Mouse (Mus musculus) naive thymus-derived CD4-positive, alpha-beta T cell, adult 2 months (primary cell): ENCODE results near the gene Arhgef25.
A peak's percentile ranks its signal among the peaks of the same experiment; 100 is the strongest.

ENCODE experiments used
- DNase-seq: peaks from one replicate; pipeline ENCODE4 v3.0.0-alpha.2; 2011; ENCODE audit warnings: low read depth

The Arhgef25 gene

GRCm38 (mm10) chr10:127189651-127190381, at the start of gene Arhgef25:
Arhgef25 (minus strand) TSS chr10:127190083.
- no peak for DNase-seq

- no peak for DNase-seq
These were observed 48.5 kb upstream of the Arhgef25 start for GRCm38 (mm10) chr10:127238241-127238824.

GRCm38 (mm10) chr10:127236541-127236940, 46.7 kb upstream of the Arhgef25 start:
- no peak for DNase-seq

- DNase-seq, result peak; percentile 50
These were observed 43.3 kb upstream of the Arhgef25 start for GRCm38 (mm10) chr10:127233141-127233540.

GRCm38 (mm10) chr10:127231741-127232140, 41.9 kb upstream of the Arhgef25 start:
- no peak for DNase-seq

- DNase-seq, result no peak
These were observed 40.8 kb upstream of the Arhgef25 start for GRCm38 (mm10) chr10:127230693-127231092.

GRCm38 (mm10) chr10:127228897-127229296, 39.0 kb upstream of the Arhgef25 start:
- DNase-seq, result peak; percentile 87

GRCm38 (mm10) chr10:127227163-127227562, 37.3 kb upstream of the Arhgef25 start:
- DNase-seq, result no peak

GRCm38 (mm10) chr10:127226318-127226895, 36.5 kb upstream of the Arhgef25 start:
- no peak for DNase-seq

- DNase-seq, result peak; percentile 60
These were observed 35.8 kb upstream of the Arhgef25 start for GRCm38 (mm10) chr10:127225732-127226131.

- no peak for DNase-seq
These were observed 35.3 kb upstream of the Arhgef25 start for GRCm38 (mm10) chr10:127225213-127225612.

GRCm38 (mm10) chr10:127218339-127218738, 28.5 kb upstream of the Arhgef25 start:
- DNase-seq, result no peak

GRCm38 (mm10) chr10:127217177-127217576, 27.3 kb upstream of the Arhgef25 start:
- DNase-seq, result no peak

- no peak for DNase-seq
These were observed 26.6 kb upstream of the Arhgef25 start for GRCm38 (mm10) chr10:127216456-127216855.

GRCm38 (mm10) chr10:127214422-127214803, 24.5 kb upstream of the Arhgef25 start:
- DNase-seq, result no peak

GRCm38 (mm10) chr10:127213704-127214421, 24.0 kb upstream of the Arhgef25 start:
- DNase-seq, result no peak

- no peak for DNase-seq
These were observed 23.4 kb upstream of the Arhgef25 start for GRCm38 (mm10) chr10:127213272-127213671.

GRCm38 (mm10) chr10:127211414-127211854, 21.6 kb upstream of the Arhgef25 start, which contains the start of gene Pip4k2c:
Pip4k2c (minus strand) TSS chr10:127211585.
- DNase-seq, result peak; percentile 94

GRCm38 (mm10) chr10:127210961-127211405, 21.1 kb upstream of the Arhgef25 start:
- no peak for DNase-seq

GRCm38 (mm10) chr10:127209928-127210570, 20.2 kb upstream of the Arhgef25 start:
- no peak for DNase-seq

- DNase-seq, result no peak
These were observed 19.0 kb upstream of the Arhgef25 start for GRCm38 (mm10) chr10:127208921-127209320.

GRCm38 (mm10) chr10:127205373-127205772, 15.5 kb upstream of the Arhgef25 start:
- DNase-seq, result no peak
